In genomic region chr2:126069740-126070139, GRCm38 (mm10) we compare ENCODE assay signal across 35 mouse cellular contexts. TPM values are rescaled to one million over a fixed set of nuclear protein-coding genes. Genes with fewer than 3 reads are reported as not detected.
"Had no signal": no experiment of that assay in that cellular context is flagged by ENCODE, and none has a peak within 500 bp of the region (broad histone marks: within the 10 kb centered on the region; RNA-seq: fewer than 3 reads in every experiment).

No protein-coding gene starts in this region.

- DNase-seq: left cerebral cortex, postnatal 4 days; liver; liver, embryonic 13.5 days; liver, postnatal 0 days; lung, adult 18-20 months; lung, adult 2 months; lung, embryonic 14.5 days; lung, postnatal 10 days; lung, postnatal 14 days; lung, postnatal 36 days; lung, postnatal 4 days; midbrain, embryonic 14.5 days had no signal

- H3K27me3 ChIP-seq: limb, embryonic 12.5 days; limb, embryonic 13.5 days; limb, embryonic 15.5 days; liver, embryonic 12.5 days; liver, embryonic 13.5 days; liver, embryonic 15.5 days; lung, embryonic 15.5 days; midbrain, embryonic 12.5 days; midbrain, embryonic 13.5 days; midbrain, embryonic 15.5 days; neural tube, embryonic 12.5 days had no signal

- H3K36me3 ChIP-seq: limb, embryonic 10.5 days; limb, embryonic 12.5 days; limb, embryonic 13.5 days; limb, embryonic 15.5 days; liver, embryonic 12.5 days; liver, embryonic 13.5 days; liver, embryonic 15.5 days; lung, embryonic 15.5 days; midbrain, embryonic 10.5 days; midbrain, embryonic 12.5 days; midbrain, embryonic 13.5 days; midbrain, embryonic 15.5 days; neural tube, embryonic 12.5 days had no signal

- H3K27ac ChIP-seq: limb, embryonic 10.5 days; limb, embryonic 12.5 days; limb, embryonic 13.5 days; limb, embryonic 15.5 days; liver, embryonic 12.5 days; liver, embryonic 13.5 days; liver, embryonic 14.5 days; liver, embryonic 15.5 days; lung, embryonic 15.5 days; macrophage; midbrain, embryonic 10.5 days; midbrain, embryonic 12.5 days; midbrain, embryonic 13.5 days; midbrain, embryonic 15.5 days; neural tube, embryonic 12.5 days had no signal

- H3K9me3 ChIP-seq: limb, embryonic 10.5 days; limb, embryonic 12.5 days; limb, embryonic 13.5 days; limb, embryonic 15.5 days; liver, embryonic 12.5 days; liver, embryonic 13.5 days; liver, embryonic 15.5 days; lung, embryonic 15.5 days; megakaryocyte, embryonic 14.5 days; midbrain, embryonic 10.5 days; midbrain, embryonic 12.5 days; midbrain, embryonic 13.5 days; midbrain, embryonic 15.5 days; neural tube, embryonic 12.5 days had no signal

- H3K4me2 ChIP-seq: limb, embryonic 12.5 days; limb, embryonic 13.5 days; limb, embryonic 15.5 days; liver, embryonic 11.5 days; liver, embryonic 12.5 days; liver, embryonic 13.5 days; liver, embryonic 15.5 days; lung, embryonic 14.5 days; lung, embryonic 15.5 days; midbrain, embryonic 11.5 days; midbrain, embryonic 12.5 days; midbrain, embryonic 13.5 days; midbrain, embryonic 15.5 days; neural tube, embryonic 12.5 days had no signal

- H3K4me1 ChIP-seq: limb, embryonic 10.5 days; liver, embryonic 12.5 days; liver, embryonic 13.5 days; liver, embryonic 15.5 days; lung, embryonic 15.5 days; megakaryocyte, embryonic 14.5 days; midbrain, embryonic 10.5 days; midbrain, embryonic 12.5 days; midbrain, embryonic 13.5 days; midbrain, embryonic 15.5 days; neural tube, embryonic 12.5 days had no signal

- H3K4me3 ChIP-seq: limb, embryonic 10.5 days; limb, embryonic 12.5 days; limb, embryonic 13.5 days; limb, embryonic 15.5 days; liver, embryonic 12.5 days; liver, embryonic 13.5 days; liver, embryonic 15.5 days; lung, embryonic 15.5 days; megakaryocyte, embryonic 14.5 days; midbrain, embryonic 10.5 days; midbrain, embryonic 12.5 days; midbrain, embryonic 13.5 days; midbrain, embryonic 15.5 days; myocyte; neural tube, embryonic 12.5 days had no signal

- H3K9ac ChIP-seq: limb, embryonic 12.5 days; limb, embryonic 13.5 days; limb, embryonic 15.5 days; liver, embryonic 12.5 days; liver, embryonic 13.5 days; liver, embryonic 14.5 days; liver, embryonic 15.5 days; liver, postnatal 0 days; lung, embryonic 14.5 days; lung, embryonic 15.5 days; midbrain, embryonic 12.5 days; midbrain, embryonic 13.5 days; midbrain, embryonic 15.5 days; neural tube, embryonic 12.5 days had no signal

RNA-seq across cellular contexts. Expression of gene Fgf7, which starts 35.3 kb away (rescaled TPM):
- total RNA-seq: left cerebral cortex, postnatal 25 days; liver, adult 2 months; megakaryocyte progenitor cell, adult 5-6 weeks; megakaryocyte-erythroid progenitor cell, adult 5-6 weeks; monocyte, adult 5-6 weeks had no signal
- polyA plus RNA-seq: liver, adult 2 months; liver, embryonic 12.5 days; liver, postnatal 0 days had no signal
